Mouse (Mus musculus): ENCODE measurements around the gene Fhl2.

Gene Fhl2

GRCm38 (mm10) chr1:43074791-43075190 is 122.0 kb downstream of the Fhl2 start:
- H3K9me3 ChIP-seq (ENCODE audit: low read length): no peaks in the 10 kb centered on the region
- H3K4me1 ChIP-seq (replicated peaks; ENCODE audit: low read depth, low read length): peaks cover 13% of the 10 kb centered on the region
- no peak for TF ChIP-seq NANOG (IDR thresholded peaks at IDR 0.05; ENCODE audit: borderline replicate concordance, low read length)
- TF ChIP-seq POU5F1 (IDR thresholded peaks at IDR 0.05; ENCODE audit: borderline replicate concordance, low read length): no peak
- TF ChIP-seq CTCF (conservative IDR thresholded peaks at IDR 0.05; ENCODE audit: low read length): no peak
- no peaks in the 10 kb centered on the region for H3K27me3 ChIP-seq (ENCODE audit: insufficient read depth, low read length)
- peaks cover 12% of the 10 kb centered on the region for H3K36me3 ChIP-seq (ENCODE audit: insufficient read depth, low read length)
- no peak overlapping the region for H3K4me3 ChIP-seq (replicated peaks; ENCODE audit: low read length)
